Mouse (Mus musculus): Measurements from ENCODE around the gene Plcl1.

DNA sequence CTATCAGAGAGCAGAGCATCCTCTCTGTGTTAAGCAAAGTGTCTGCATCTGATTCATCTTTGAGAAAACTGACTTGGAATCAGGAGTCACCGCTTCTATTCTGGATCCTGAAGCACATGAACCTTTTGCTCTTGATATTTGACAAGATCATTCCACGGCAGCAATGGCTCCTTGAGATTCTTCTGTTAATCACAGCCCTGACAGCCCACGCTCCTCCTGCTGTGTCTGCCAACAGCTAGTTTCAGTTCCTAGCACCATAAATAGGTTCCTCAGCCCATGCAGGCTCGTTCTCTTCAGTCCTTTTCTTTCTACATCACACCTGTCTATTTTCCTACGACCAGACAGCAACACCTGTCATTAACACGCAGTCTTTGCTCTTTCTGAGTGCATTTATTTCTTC lies 387.1 kb downstream of the Plcl1 start:
- TF ChIP-seq POLR2A (IDR thresholded peaks at IDR 0.05; ENCODE audit: control insufficient read depth, low read depth, low read length) (no peak), CTCF (IDR thresholded peaks at IDR 0.05; ENCODE audit: control insufficient read depth, insufficient read depth, insufficient replicate concordance, low read depth, low read length) (no peak)

Measured in testis, adult 2 months (tissue).